Mouse (Mus musculus) heart, postnatal 0 days (tissue): ENCODE results near the gene Cldn18. TPM values are rescaled to one million over a fixed set of nuclear protein-coding genes. Genes with fewer than 3 reads are reported as not detected.

Experiments used
- ATAC-seq: fragments of 200-750 bp; cut with Nextera tagmentation; 2 replicates; pipeline ENCODE4 v1.8.0; 2017; ENCODE audit warnings: low read depth, moderate number of reproducible peaks, moderate library complexity; ENCODE audit not compliant: insufficient read depth
- DNase-seq: peaks from one replicate; pipeline ENCODE4 v3.0.0-alpha.2; 2016; ENCODE audit warnings: low spot score
- H3K27ac ChIP-seq: fragments of 300-500 bp; sonication (generic); 2 replicates; pipeline ENCODE4 v1.5.1; 2014; ENCODE audit warnings: low read depth, mild to moderate bottlenecking
- H3K27me3 ChIP-seq: fragments of 300-500 bp; sonication (generic); 2 replicates; pipeline ENCODE4 v1.6.1; 2014; ENCODE audit warnings: low read length, mixed read lengths; ENCODE audit not compliant: control insufficient read depth, insufficient read depth
- H3K36me3 ChIP-seq: fragments of 300-500 bp; sonication (generic); replicated peaks from 2 replicates; pipeline ENCODE4 v1.6.1; 2014; ENCODE audit warnings: low read length, mixed read lengths; ENCODE audit not compliant: control insufficient read depth, insufficient read depth
- H3K4me1 ChIP-seq: fragments of 300-500 bp; sonication (generic); 2 replicates; pipeline ENCODE4 v1.6.1; 2014; ENCODE audit warnings: antibody characterized with exemption; ENCODE audit not compliant: control insufficient read depth, insufficient read depth
- H3K4me2 ChIP-seq: fragments of 300-500 bp; sonication (generic); 2 replicates; pipeline ENCODE4 v1.6.1; 2014; ENCODE audit warnings: low read depth, mild to moderate bottlenecking, low read length, moderate library complexity
- H3K4me3 ChIP-seq: fragments of 300-500 bp; sonication (generic); 2 replicates; pipeline ENCODE4 v1.5.1; 2014; ENCODE audit warnings: low read depth, low read length
- H3K9ac ChIP-seq: fragments of 300-500 bp; sonication (generic); replicated peaks from 2 replicates; pipeline ENCODE4 v1.6.1; 2014; ENCODE audit warnings: low read depth, low read length, mixed read lengths
- H3K9me3 ChIP-seq: fragments of 300-500 bp; sonication (generic); replicated peaks from 2 replicates; pipeline ENCODE4 v1.6.1; 2016; ENCODE audit warnings: low read length; ENCODE audit not compliant: control insufficient read depth
- CTCF ChIP-seq: IDR thresholded peaks from 2 replicates; pipeline ENCODE4 v1.5.1; 2016; ENCODE audit warnings: antibody characterized with exemption, control low read depth, low read depth
- EP300 ChIP-seq: IDR thresholded peaks from 2 replicates; pipeline ENCODE4 v1.6.1; 2016; ENCODE audit warnings: antibody characterized with exemption, low read depth
- WGBS: fragments of 180-500 bp; shearing (Covaris S2); extraction: QIAGEN DNeasy Blood & Tissue Kit; methylation state at CpG from one replicate; pipeline ENCODE4 v1.1.7; 2014; 5-methylcytosine and 5-hydroxymethylcytosine counted together
- polyA plus RNA-seq: library from polyadenylated mRNA; unstranded; fragments of >200 nt; fragmentation: Nextera tagmentation; extraction: Ambion mirVana; gene quantifications from 2 replicates; pipeline ENCODE4 v1.2.1, GENCODE M21; 2015
- total RNA-seq: library from RNA; depleted of rRNA; stranded (reverse); fragments of >200 nt; gene quantifications from 2 replicates; pipeline ENCODE4 v1.2.3, GENCODE M21; 2014; ENCODE audit warnings: low replicate concordance

Gene Cldn18
- total and polyA plus RNA-seq, 2 experiments from 2014 or later, result 0.22 TPM; not detected in 1

- Histone ChIP-seq H3K9me3 (no peaks in the 10 kb centered on the region), H3K27me3 (no peaks in the 10 kb centered on the region), H3K27ac (no peak overlapping the region), H3K4me2 (no peak overlapping the region), H3K36me3 (no peaks in the 10 kb centered on the region), H3K4me1 (no peaks in the 10 kb centered on the region), H3K9ac (no peak overlapping the region), H3K4me3 (no peak overlapping the region)
- ATAC-seq (no peak), DNase-seq (no peak)
- TF ChIP-seq EP300 (no peak), CTCF (no peak)
- WGBS, result 72% methylated on average over 11 of the region's 11 CpGs
These were observed 9.5 kb downstream of the Cldn18 start for GRCm38 (mm10) chr9:99707425-99708126.

- Histone ChIP-seq H3K9ac (no peak overlapping the region), H3K4me1 (no peaks in the 10 kb centered on the region), H3K27ac (no peak overlapping the region), H3K4me2 (no peak overlapping the region), H3K27me3 (no peaks in the 10 kb centered on the region), H3K9me3 (no peaks in the 10 kb centered on the region), H3K36me3 (no peaks in the 10 kb centered on the region), H3K4me3 (no peak overlapping the region)
- 85% methylated on average over 6 of the region's 6 CpGs for WGBS
- TF ChIP-seq EP300, result no peak
- TF ChIP-seq CTCF, result no peak
- ATAC-seq (no peak), DNase-seq (no peak)
These were observed 10.8 kb downstream of the Cldn18 start for GRCm38 (mm10) chr9:99706264-99706663.

DNA sequence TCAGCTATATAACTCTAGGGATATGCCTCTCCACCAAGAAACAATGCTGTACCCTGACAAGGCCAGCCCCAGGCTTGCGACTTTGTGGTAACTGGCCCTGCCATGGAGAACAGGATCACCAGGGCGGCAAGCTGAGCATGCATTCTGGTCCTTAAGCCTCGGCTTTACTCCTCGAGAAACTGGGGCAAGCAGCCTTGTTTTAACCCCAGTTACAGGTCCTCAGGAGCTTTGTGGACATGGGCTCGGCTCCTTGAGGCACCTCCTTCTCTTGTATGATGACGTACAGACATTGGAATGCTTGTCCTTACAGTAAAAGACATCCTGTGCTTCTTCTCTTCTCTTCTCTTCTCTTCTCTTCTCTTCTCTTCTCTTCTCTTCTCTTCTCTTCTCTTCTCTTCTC is 13.4 kb downstream of the Cldn18 start:
- no peak overlapping the region for H3K27ac ChIP-seq
- no peak for DNase-seq
- no peak overlapping the region for H3K9ac ChIP-seq
- 73% methylated on average over 6 of the region's 6 CpGs for WGBS
- no peaks in the 10 kb centered on the region for H3K27me3 ChIP-seq
- no peak for ATAC-seq
- H3K9me3 ChIP-seq, result no peaks in the 10 kb centered on the region
- no peak overlapping the region for H3K4me2 ChIP-seq
- no peaks in the 10 kb centered on the region for H3K4me1 ChIP-seq
- TF ChIP-seq EP300 (no peak), CTCF (no peak)
- no peaks in the 10 kb centered on the region for H3K36me3 ChIP-seq
- no peak overlapping the region for H3K4me3 ChIP-seq

DNA sequence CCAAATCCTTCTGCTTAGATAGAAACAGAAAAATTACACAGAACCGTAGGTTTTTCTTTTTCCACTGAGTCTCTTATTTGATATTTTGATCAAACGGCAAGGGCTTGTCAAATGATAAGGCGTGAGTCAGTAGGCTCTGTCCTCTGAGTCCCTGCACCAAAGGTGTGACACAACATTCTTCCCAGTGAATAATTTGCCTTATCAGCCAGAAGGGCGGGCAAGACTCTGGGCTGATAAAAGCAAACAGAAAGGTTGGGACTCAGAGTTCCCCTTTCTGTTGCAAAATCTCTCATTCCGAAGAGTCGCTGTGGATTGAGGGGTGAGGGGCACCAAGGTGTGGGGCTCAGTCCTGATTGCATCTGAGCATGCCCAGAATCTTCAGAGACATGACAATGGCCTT is 14.9 kb downstream of the Cldn18 start:
- H3K9ac ChIP-seq, result no peak overlapping the region
- ATAC-seq, result no peak
- no peaks in the 10 kb centered on the region for H3K27me3 ChIP-seq
- H3K4me3 ChIP-seq, result no peak overlapping the region
- no peaks in the 10 kb centered on the region for H3K9me3 ChIP-seq
- TF ChIP-seq EP300, result no peak
- no peak for TF ChIP-seq CTCF
- H3K27ac ChIP-seq, result no peak overlapping the region
- no peaks in the 10 kb centered on the region for H3K36me3 ChIP-seq
- H3K4me2 ChIP-seq, result no peak overlapping the region
- no peak for DNase-seq
- WGBS, result 66% methylated on average over 6 of the region's 6 CpGs
- no peaks in the 10 kb centered on the region for H3K4me1 ChIP-seq

- Histone ChIP-seq H3K9me3 (no peaks in the 10 kb centered on the region), H3K4me3 (no peak overlapping the region), H3K4me2 (no peak overlapping the region), H3K4me1 (no peaks in the 10 kb centered on the region), H3K36me3 (no peaks in the 10 kb centered on the region), H3K27me3 (no peaks in the 10 kb centered on the region), H3K9ac (no peak overlapping the region), H3K27ac (no peak overlapping the region)
- 77% methylated on average over 2 of the region's 2 CpGs for WGBS
- no peak for DNase-seq
- TF ChIP-seq EP300 (no peak), CTCF (no peak)
- ATAC-seq, result no peak
These were observed 15.9 kb downstream of the Cldn18 start for GRCm38 (mm10) chr9:99701187-99701586.

- Histone ChIP-seq H3K4me2 (no peak overlapping the region), H3K4me1 (no peaks in the 10 kb centered on the region), H3K27me3 (no peaks in the 10 kb centered on the region), H3K9me3 (no peaks in the 10 kb centered on the region), H3K9ac (no peak overlapping the region), H3K27ac (no peak overlapping the region), H3K36me3 (no peaks in the 10 kb centered on the region), H3K4me3 (no peak overlapping the region)
- DNase-seq (no peak), ATAC-seq (no peak)
- 67% methylated on average over 2 of the region's 2 CpGs for WGBS
- no peak for TF ChIP-seq EP300
These were observed 17.2 kb downstream of the Cldn18 start for GRCm38 (mm10) chr9:99699752-99700389.
